Comparison of ENCODE assay signal across 26 mouse cellular contexts in genomic region chr4:117254672-117255071, GRCm38 (mm10). TPM values are rescaled to one million over a fixed set of nuclear protein-coding genes. Genes with fewer than 3 reads are reported as not detected.
DNase-seq lines count a peak whose midpoint lies in the region; ATAC-seq lines count a peak whose summit lies in the region.
"Had no signal": no experiment of that assay in that cellular context is flagged by ENCODE, and none has a peak within 500 bp of the region (broad histone marks: within the 10 kb centered on the region; RNA-seq: fewer than 3 reads in every experiment).

No protein-coding gene starts in this region.

- no peak for ATAC-seq in heart, embryonic 12.5 days (ENCODE audit: insufficient number of reproducible peaks, low FRiP score)
- ATAC-seq in kidney, embryonic 15.5 days (replicated peaks; ENCODE audit: low FRiP score) = no peak
- ATAC-seq: activated CD4-positive, CD25-positive, alpha-beta regulatory T cell, adult 4 months; CD4-positive, CD25-positive, alpha-beta regulatory T cell, adult 4 months; hindbrain, embryonic 16.5 days; midbrain, embryonic 15.5 days had no signal

- no peak overlapping the region for H3K4me2 ChIP-seq in heart, embryonic 12.5 days
- no peak overlapping the region for H3K4me2 ChIP-seq in kidney, embryonic 15.5 days
- H3K4me2 ChIP-seq: limb, embryonic 13.5 days; midbrain, embryonic 15.5 days had no signal

- no peaks in the 10 kb centered on the region for H3K9me3 ChIP-seq in heart, embryonic 12.5 days (replicated peaks)
- H3K9me3 ChIP-seq in kidney, embryonic 15.5 days (replicated peaks) = no peaks in the 10 kb centered on the region
- H3K9me3 ChIP-seq: embryonic facial prominence, embryonic 10.5 days; heart, embryonic 10.5 days; limb, embryonic 13.5 days; midbrain, embryonic 15.5 days had no signal

- no peak overlapping the region for H3K4me3 ChIP-seq in heart, embryonic 12.5 days
- no peak overlapping the region for H3K4me3 ChIP-seq in kidney, embryonic 15.5 days (replicated peaks)
- H3K4me3 ChIP-seq: embryonic facial prominence, embryonic 10.5 days; heart, embryonic 10.5 days; limb, embryonic 13.5 days; midbrain, embryonic 15.5 days; myocyte had no signal

- DNase-seq in adrenal gland, postnatal 10 days = peak; percentile 70
- no peak for DNase-seq in adrenal gland, adult 8-10 months
- DNase-seq in heart, postnatal 4 days = peak; percentile 32
- DNase-seq in kidney, postnatal 36 days = peak; percentile 56 to 71
- peak; percentile 54 for DNase-seq in adipocyte (ENCODE audit: low spot score)
- DNase-seq in layer of hippocampus, adult 18-20 months (ENCODE audit: low spot score in 2 of 2) = no peak
- DNase-seq: cerebellum, adult 11-12 months; layer of hippocampus, adult 9-11 months; spleen, adult 18-20 months; thymus, adult 18-20 months; thymus, postnatal 4 days had no signal

- no peak overlapping the region for H3K27ac ChIP-seq in heart, embryonic 12.5 days (ENCODE audit: poor library complexity, severe bottlenecking)
- H3K27ac ChIP-seq in kidney, embryonic 15.5 days = no peak overlapping the region
- H3K27ac ChIP-seq: embryonic facial prominence, embryonic 10.5 days; heart, embryonic 10.5 days; limb, embryonic 13.5 days; liver, embryonic 14.5 days; midbrain, embryonic 15.5 days had no signal

- no peak overlapping the region for H3K9ac ChIP-seq in heart, embryonic 12.5 days
- no peak overlapping the region for H3K9ac ChIP-seq in kidney, embryonic 15.5 days
- H3K9ac ChIP-seq: limb, embryonic 13.5 days; liver, embryonic 14.5 days; midbrain, embryonic 15.5 days had no signal

- H3K4me1 ChIP-seq in heart, embryonic 12.5 days (replicated peaks) = peaks cover 35% of the 10 kb centered on the region
- peaks cover 29% of the 10 kb centered on the region for H3K4me1 ChIP-seq in kidney, embryonic 15.5 days

- no peaks in the 10 kb centered on the region for H3K27me3 ChIP-seq in heart, embryonic 12.5 days (replicated peaks)
- H3K27me3 ChIP-seq in kidney, embryonic 15.5 days = peaks cover 3% of the 10 kb centered on the region; the same call in 1 of the 2 replicates
- H3K27me3 ChIP-seq: limb, embryonic 13.5 days; midbrain, embryonic 15.5 days had no signal

- peaks cover 5% of the 10 kb centered on the region; the same call in 1 of the 2 replicates for H3K36me3 ChIP-seq in heart, embryonic 12.5 days
- no peaks in the 10 kb centered on the region for H3K36me3 ChIP-seq in kidney, embryonic 15.5 days
- H3K36me3 ChIP-seq: embryonic facial prominence, embryonic 10.5 days; heart, embryonic 10.5 days; limb, embryonic 13.5 days; midbrain, embryonic 15.5 days had no signal

- 62% methylated on average over 6 of the region's 6 CpGs for WGBS in heart, embryonic 12.5 days
- 57% methylated on average over 6 of the region's 6 CpGs for WGBS in kidney, embryonic 15.5 days

RNA-seq across cellular contexts. Expression of gene Armh1, which starts 2.7 kb away (rescaled TPM):
- total RNA-seq in adrenal gland, postnatal 10 days (2021) = 1 to 10 TPM; 1.5 to 1.8 TPM
- total RNA-seq in adrenal gland, adult 8-10 months (2022) = 1 to 10 TPM; 2.6 to 3.7 (median 3.0) TPM
- under 1 TPM; 0.38 to 0.43 TPM for total RNA-seq in heart, postnatal 4 days (2021)
- 0.37 and 0.70 TPM in 2 replicates for polyA plus RNA-seq in heart, embryonic 12.5 days (2016; fragmentation: Nextera tagmentation; extraction: Ambion mirVana)
- polyA plus RNA-seq in kidney, embryonic 15.5 days (2015; fragmentation: Nextera tagmentation; extraction: Ambion mirVana) = 0.12 and 0.38 TPM in 2 replicates
- total RNA-seq in layer of hippocampus, adult 18-20 months (2021) = under 1 TPM; 0.57 to 0.86 TPM
- total RNA-seq: common myeloid progenitor, adult 5-6 weeks; gastrocnemius, adult 18-20 months; gastrocnemius, postnatal 4 days; megakaryocyte, adult 5-6 weeks had no signal
- polyA plus RNA-seq: activated CD4-positive, CD25-positive, alpha-beta regulatory T cell, adult 4 months; CD4-positive, CD25-positive, alpha-beta regulatory T cell, adult 4 months; liver, embryonic 14.5 days; myocyte had no signal

RNA-seq across cellular contexts. Expression of gene Tmem53, which starts 2.9 kb away (rescaled TPM):
- total RNA-seq in adrenal gland, postnatal 10 days (2021) = 10 to 100 TPM; 50.4 to 60.9 TPM
- total RNA-seq in adrenal gland, adult 8-10 months (2022) = 100 to 1,000 TPM in 1 of 4 experiments, 10 to 100 TPM in 3; 52.4 to 103 (median 74.9) TPM
- 10 to 100 TPM; 25.5 to 27.1 TPM for total RNA-seq in heart, postnatal 4 days (2021)
- 18.2 and 19.6 TPM in 2 replicates for polyA plus RNA-seq in heart, embryonic 12.5 days (2016; fragmentation: Nextera tagmentation; extraction: Ambion mirVana)
- 14.9 and 16.5 TPM in 2 replicates for polyA plus RNA-seq in kidney, embryonic 15.5 days (2015; fragmentation: Nextera tagmentation; extraction: Ambion mirVana)
- total RNA-seq in layer of hippocampus, adult 18-20 months (2021) = 1 to 10 TPM; 5.1 to 6.0 TPM
- total RNA-seq: common myeloid progenitor, adult 5-6 weeks had no signal

Comparison
In these comparisons a context has a peak if more than half of its experiments do, and no peak if none do; other contexts are left out.
1. DNase-seq: peak in adrenal gland, postnatal 10 days (single experiment), heart, postnatal 4 days (single experiment), kidney, postnatal 36 days (2 of 2) and adipocyte (single experiment); none in adrenal gland, adult 8-10 months (single experiment) and layer of hippocampus, adult 18-20 months (0 of 2).